In genomic region chr10:99488195-99489080, GRCm38 (mm10) we compare ENCODE assay signal across 15 mouse cellular contexts.
DNase-seq lines count a peak whose midpoint lies in the region; ATAC-seq and TF ChIP-seq lines count a peak whose summit lies in the region.
"Had no signal": no experiment of that assay in that cellular context is flagged by ENCODE, and none has a peak within 500 bp of the region (broad histone marks: within the 10 kb centered on the region; RNA-seq: fewer than 3 reads in every experiment).

No protein-coding gene starts in this region.

- no peak for TF ChIP-seq POLR2A in kidney, adult 2 months (IDR thresholded peaks at IDR 0.05; ENCODE audit: low read depth, low read length)

- ATAC-seq in heart, embryonic 11.5 days (replicated peaks; ENCODE audit: insufficient number of reproducible peaks, low FRiP score, low TSS enrichment), result no peak
- peak; percentile 72 for ATAC-seq in forebrain, postnatal 0 days
- 0 out of 2 replicates have a peak, but pooled peaks have one; percentile 47 for ATAC-seq in neural tube, embryonic 15.5 days (ENCODE audit: low FRiP score)
- ATAC-seq: liver, postnatal 0 days had no signal

- no peak for TF ChIP-seq CTCF in forebrain, postnatal 0 days (IDR thresholded peaks at IDR 0.05; ENCODE audit: low read depth)
- no peak for TF ChIP-seq CTCF in kidney, adult 2 months (conservative IDR thresholded peaks at IDR 0.05; ENCODE audit: insufficient read depth, insufficient read length, low read depth, low read length)

- no peaks in the 10 kb centered on the region for H3K4me1 ChIP-seq in heart, embryonic 11.5 days (ENCODE audit: control insufficient read depth, insufficient read depth, low read length)
- 0 out of 2 replicates have a peak, but pooled peaks cover 6% of the 10 kb centered on the region for H3K4me1 ChIP-seq in forebrain, postnatal 0 days (ENCODE audit: insufficient read depth)
- H3K4me1 ChIP-seq in neural tube, embryonic 15.5 days, result peaks cover 8% of the 10 kb centered on the region; the same call in 1 of the 2 replicates
- no peaks in the 10 kb centered on the region for H3K4me1 ChIP-seq in kidney, adult 2 months (ENCODE audit: control insufficient read depth, insufficient read depth, low read length)
- H3K4me1 ChIP-seq: embryonic facial prominence, embryonic 15.5 days; heart, embryonic 10.5 days; limb, embryonic 12.5 days; stomach, embryonic 15.5 days had no signal

- H3K27me3 ChIP-seq in heart, embryonic 11.5 days (ENCODE audit: control insufficient read depth, insufficient read depth, low read length), result no peaks in the 10 kb centered on the region
- no peaks in the 10 kb centered on the region for H3K27me3 ChIP-seq in forebrain, postnatal 0 days (ENCODE audit: insufficient read depth, low read length)
- H3K27me3 ChIP-seq in neural tube, embryonic 15.5 days (replicated peaks), result no peaks in the 10 kb centered on the region
- no peaks in the 10 kb centered on the region for H3K27me3 ChIP-seq in kidney, adult 2 months (replicated peaks; ENCODE audit: control insufficient read depth, insufficient read depth, low read length)
- H3K27me3 ChIP-seq: CH12.LX; embryonic facial prominence, embryonic 15.5 days; limb, embryonic 12.5 days; stomach, embryonic 15.5 days had no signal

- no peak overlapping the region for H3K4me3 ChIP-seq in heart, embryonic 11.5 days (ENCODE audit: low read depth, low read length)
- H3K4me3 ChIP-seq in forebrain, postnatal 0 days (ENCODE audit: low read depth, low read length), result no peak overlapping the region
- H3K4me3 ChIP-seq in neural tube, embryonic 15.5 days (replicated peaks), result no peak overlapping the region
- H3K4me3 ChIP-seq in kidney, adult 2 months (ENCODE audit: insufficient read depth, low read depth, low read length), result no peak overlapping the region
- H3K4me3 ChIP-seq: embryonic facial prominence, embryonic 15.5 days; heart, embryonic 10.5 days; limb, embryonic 12.5 days; stomach, embryonic 15.5 days had no signal

- H3K9ac ChIP-seq in heart, embryonic 11.5 days (ENCODE audit: low read depth, low read length), result no peak overlapping the region
- H3K9ac ChIP-seq in forebrain, postnatal 0 days, result no peak overlapping the region
- no peak overlapping the region for H3K9ac ChIP-seq in neural tube, embryonic 15.5 days (replicated peaks)
- H3K9ac ChIP-seq: embryonic facial prominence, embryonic 15.5 days; limb, embryonic 12.5 days; liver, postnatal 0 days; stomach, embryonic 15.5 days had no signal

- DNase-seq in heart, adult 11 months, result peak; percentile 51
- DNase-seq in retina, postnatal 1 day, result peak; percentile 50
- no peak for DNase-seq in retina, embryonic 14.5 days (ENCODE audit: low spot score)
- peak; percentile 48 for DNase-seq in forebrain, postnatal 0 days
- no peak for DNase-seq in kidney, adult 2 months
- DNase-seq: adrenal gland, adult 2 months; kidney, postnatal 4 days; liver, postnatal 0 days had no signal

- H3K36me3 ChIP-seq in heart, embryonic 11.5 days (ENCODE audit: control insufficient read depth, insufficient read depth, low read length), result no peaks in the 10 kb centered on the region
- no peaks in the 10 kb centered on the region for H3K36me3 ChIP-seq in forebrain, postnatal 0 days (ENCODE audit: insufficient read depth)
- no peaks in the 10 kb centered on the region for H3K36me3 ChIP-seq in neural tube, embryonic 15.5 days
- H3K36me3 ChIP-seq in kidney, adult 2 months (ENCODE audit: control insufficient read depth, insufficient read depth, low read length), result no peaks in the 10 kb centered on the region
- H3K36me3 ChIP-seq: embryonic facial prominence, embryonic 15.5 days; heart, embryonic 10.5 days; limb, embryonic 12.5 days; stomach, embryonic 15.5 days had no signal

- H3K9me3 ChIP-seq in heart, embryonic 11.5 days (replicated peaks; ENCODE audit: control insufficient read depth, low read length), result peaks cover 5% of the 10 kb centered on the region
- no peaks in the 10 kb centered on the region for H3K9me3 ChIP-seq in forebrain, postnatal 0 days (ENCODE audit: low read length)
- H3K9me3 ChIP-seq in neural tube, embryonic 15.5 days (replicated peaks), result no peaks in the 10 kb centered on the region
- H3K9me3 ChIP-seq: embryonic facial prominence, embryonic 15.5 days; heart, embryonic 10.5 days; limb, embryonic 12.5 days; stomach, embryonic 15.5 days had no signal

- H3K4me2 ChIP-seq in heart, embryonic 11.5 days, result no peak overlapping the region
- H3K4me2 ChIP-seq in forebrain, postnatal 0 days (ENCODE audit: low read depth), result no peak overlapping the region
- H3K4me2 ChIP-seq in neural tube, embryonic 15.5 days, result no peak overlapping the region
- H3K4me2 ChIP-seq: embryonic facial prominence, embryonic 15.5 days; limb, embryonic 12.5 days; stomach, embryonic 15.5 days had no signal

- no peak overlapping the region for H3K27ac ChIP-seq in heart, embryonic 11.5 days (ENCODE audit: low read depth, low read length)
- H3K27ac ChIP-seq in forebrain, postnatal 0 days (ENCODE audit: low read depth, low read length), result peak overlapping the region; percentile 35; the same call in 1 of the 2 replicates
- H3K27ac ChIP-seq in neural tube, embryonic 15.5 days (replicated peaks), result 0 out of 2 replicates have a peak overlapping the region, but pooled peaks have one; percentile 13
- H3K27ac ChIP-seq in kidney, adult 2 months (ENCODE audit: insufficient read depth, low read depth, low read length), result no peak overlapping the region
- H3K27ac ChIP-seq: embryonic facial prominence, embryonic 15.5 days; heart, embryonic 10.5 days; limb, embryonic 12.5 days; stomach, embryonic 15.5 days had no signal

- 84% methylated on average over 16 of the region's 16 CpGs for WGBS in heart, embryonic 11.5 days (ENCODE audit: insufficient replicate concordance)
- WGBS in forebrain, postnatal 0 days, result 43% methylated on average over 16 of the region's 16 CpGs
- 67% methylated on average over 16 of the region's 16 CpGs for WGBS in neural tube, embryonic 15.5 days
- 85% methylated on average over 16 of the region's 16 CpGs for WGBS in kidney, adult 2 months

Comparison
In these comparisons a context has a peak if more than half of its experiments do, and no peak if none do; other contexts are left out.
1. DNase-seq: peak in heart, adult 11 months (single experiment), retina, postnatal 1 day (single experiment) and forebrain, postnatal 0 days (single experiment); none in retina, embryonic 14.5 days (single experiment) and kidney, adult 2 months (single experiment).
2. H3K27ac ChIP-seq: peak in forebrain, postnatal 0 days (single experiment) and neural tube, embryonic 15.5 days (single experiment); none in heart, embryonic 11.5 days (single experiment) and kidney, adult 2 months (single experiment).